Mouse (Mus musculus): ENCODE measurements around the gene Plek2.
A peak's percentile ranks its signal among the peaks of the same experiment; 100 is the strongest.

Plek2 gene

DNA sequence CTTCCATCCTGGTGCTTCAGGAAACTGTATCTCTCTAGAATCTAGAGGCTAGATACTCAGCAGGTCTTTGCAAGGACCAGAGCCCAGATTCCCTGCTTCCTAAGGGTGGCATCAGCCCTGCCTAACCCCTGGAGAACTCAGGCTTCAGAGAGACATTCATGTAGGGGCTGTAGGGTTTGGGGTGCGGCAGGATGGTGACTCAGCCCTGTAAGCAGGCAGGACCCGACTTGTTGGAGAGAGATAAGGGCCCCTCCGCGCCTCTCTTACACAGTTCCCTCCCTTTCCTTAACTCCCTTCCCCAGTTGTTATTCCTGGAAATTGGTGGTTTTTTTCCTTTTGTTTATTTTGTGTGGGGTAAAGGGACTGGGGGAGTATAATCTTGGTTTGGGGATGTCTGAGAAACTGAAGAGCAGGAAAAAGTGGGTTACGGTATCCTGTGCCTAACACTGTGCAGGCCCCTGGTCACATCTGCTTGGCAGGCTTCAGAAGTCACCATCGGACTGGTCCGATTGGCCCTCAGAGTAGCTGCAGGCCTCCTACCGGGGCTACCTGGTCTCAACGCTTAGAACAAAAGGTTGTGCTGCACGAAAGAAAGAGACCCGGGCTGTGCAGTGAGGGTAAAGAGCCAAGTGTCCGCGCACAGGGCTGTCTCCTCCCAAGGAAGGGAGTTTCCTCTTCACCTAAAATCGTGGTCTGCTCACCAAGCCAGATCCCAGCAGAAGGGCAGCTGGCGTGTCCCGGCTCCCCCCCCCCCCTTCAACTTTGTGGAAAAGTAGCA lies 4.1 kb upstream of the Plek2 start:
- DNase-seq (ENCODE audit: low spot score in 2 of 2): no peak

DNA sequence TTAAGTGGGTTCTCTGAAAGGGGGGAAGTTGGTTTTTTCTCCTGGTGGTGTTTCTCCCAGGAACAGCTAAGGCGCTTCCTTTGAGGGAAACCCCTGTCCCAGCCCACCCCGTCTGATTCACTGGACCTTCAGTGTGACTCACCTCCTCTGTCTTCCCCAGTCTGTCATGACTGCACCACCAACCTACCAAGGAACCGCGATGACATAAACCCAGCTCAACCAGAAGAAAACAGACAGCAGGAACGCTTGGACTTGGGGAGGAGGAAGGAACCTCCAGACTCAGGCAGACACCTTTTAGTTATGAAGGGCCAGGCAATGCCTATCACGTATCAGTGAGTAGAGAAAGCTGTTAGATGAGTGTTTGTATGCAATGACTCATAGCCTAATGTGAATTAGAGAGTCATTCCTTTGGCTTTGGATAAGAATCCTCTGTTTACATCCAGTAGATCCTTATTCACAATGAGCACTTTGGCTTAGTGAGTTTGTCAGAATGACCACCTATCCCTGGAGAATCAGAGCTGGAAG lies 1.4 kb upstream of the Plek2 start:
- no peak for DNase-seq (ENCODE audit: low spot score in 2 of 2)

DNA sequence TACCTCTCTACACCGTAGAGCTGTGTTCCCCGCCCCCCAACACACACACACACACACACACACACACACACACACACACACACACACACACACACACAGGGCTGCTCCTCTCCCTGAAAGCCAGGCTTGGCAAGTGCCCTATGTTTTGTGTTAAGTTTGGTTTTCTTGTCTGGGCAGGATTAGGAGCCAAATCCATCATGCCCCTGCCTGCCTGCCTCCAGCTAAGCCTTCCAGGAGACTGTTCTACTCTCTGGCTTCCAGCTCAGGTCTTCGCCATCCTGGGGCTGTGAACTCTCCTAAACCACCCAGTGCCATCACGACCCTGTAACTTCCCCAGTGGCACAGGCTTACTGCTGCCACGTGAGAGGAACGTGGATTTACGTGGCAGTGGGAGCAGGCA lies 2.3 kb downstream of the Plek2 start:
- no peak for DNase-seq (ENCODE audit: low spot score in 2 of 2)

DNA sequence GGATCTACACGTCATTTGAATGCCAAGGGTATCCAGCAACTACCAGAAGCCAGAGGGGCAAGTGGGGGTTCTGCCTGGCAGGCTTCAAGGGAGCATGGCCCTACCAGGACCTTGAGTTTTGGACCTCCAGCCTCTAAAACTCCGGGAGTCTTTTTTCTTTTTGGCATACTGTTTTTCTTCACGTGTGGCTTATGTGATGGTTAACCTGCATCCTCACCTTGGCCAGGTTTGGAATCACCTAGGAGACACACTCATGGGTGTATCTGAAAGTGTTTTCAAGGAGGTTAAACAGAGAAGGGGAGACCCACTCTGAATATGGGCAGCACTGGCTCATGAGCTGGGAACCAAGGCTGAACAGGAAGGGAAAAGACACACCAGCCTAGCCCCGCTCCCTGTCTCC lies 3.5 kb downstream of the Plek2 start:
- no peak for DNase-seq (ENCODE audit: low spot score in 2 of 2)

DNA sequence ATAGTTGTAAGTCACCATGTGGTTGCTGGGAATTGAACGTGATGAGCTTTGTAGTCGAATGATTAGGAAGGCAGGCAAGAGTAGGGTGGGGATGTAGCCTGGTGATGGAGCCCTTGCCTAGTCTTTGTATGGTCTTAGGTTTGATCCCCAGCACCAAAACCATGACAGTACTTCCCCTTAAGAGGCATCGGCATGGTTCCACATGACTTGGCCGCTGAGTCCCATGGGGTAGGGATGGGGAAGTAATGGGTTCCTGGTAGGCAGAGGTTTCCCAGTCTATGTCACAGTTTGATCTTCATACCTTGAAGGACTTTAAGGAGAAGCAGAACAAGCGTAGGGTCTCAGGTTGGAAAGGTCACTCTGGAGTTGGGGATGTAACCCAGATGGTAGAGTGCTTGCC lies 5.3 kb downstream of the Plek2 start:
- DNase-seq (ENCODE audit: low spot score in 2 of 2): no peak

DNA sequence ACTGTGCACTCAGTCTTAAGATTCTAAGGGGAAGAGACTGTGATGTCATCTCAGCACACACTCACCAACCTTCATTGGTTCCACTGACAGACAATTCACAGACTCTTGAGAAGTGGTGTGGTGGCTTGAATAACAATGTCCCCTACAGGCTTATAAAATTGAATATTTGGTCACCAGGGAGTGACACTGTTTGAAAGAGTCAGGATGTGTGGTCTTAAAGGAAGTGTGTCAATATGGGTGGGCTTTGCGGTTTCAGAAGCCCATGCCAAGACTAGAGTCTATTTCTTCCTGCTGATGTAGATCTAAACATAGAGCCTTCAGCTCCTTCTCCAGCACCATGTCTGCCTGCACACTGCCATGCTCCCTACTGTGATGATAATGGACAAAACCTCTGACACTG lies 8.9 kb downstream of the Plek2 start:
- no peak for DNase-seq (ENCODE audit: low spot score in 2 of 2)

DNA sequence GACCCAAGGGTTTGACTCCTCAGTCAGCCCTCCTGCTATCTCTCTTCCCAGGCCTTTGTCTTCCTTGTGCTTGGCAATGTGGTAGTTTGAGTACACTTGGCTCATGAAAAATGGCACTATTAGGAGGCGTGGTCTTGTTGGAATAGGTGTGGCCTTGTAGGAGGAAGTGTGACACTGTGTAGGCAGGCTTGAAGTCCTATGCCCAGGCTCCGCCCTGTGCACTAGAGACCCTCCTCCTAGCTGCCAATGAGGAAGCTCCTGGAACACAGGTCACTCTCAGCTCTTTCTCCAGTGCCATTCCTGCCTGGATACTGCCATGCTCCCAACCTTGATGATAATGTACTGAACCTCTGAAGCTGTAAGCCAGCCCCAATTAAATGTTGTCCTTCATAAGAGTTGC lies 15.6 kb downstream of the Plek2 start:
- no peak for DNase-seq (ENCODE audit: low spot score in 2 of 2)

DNA sequence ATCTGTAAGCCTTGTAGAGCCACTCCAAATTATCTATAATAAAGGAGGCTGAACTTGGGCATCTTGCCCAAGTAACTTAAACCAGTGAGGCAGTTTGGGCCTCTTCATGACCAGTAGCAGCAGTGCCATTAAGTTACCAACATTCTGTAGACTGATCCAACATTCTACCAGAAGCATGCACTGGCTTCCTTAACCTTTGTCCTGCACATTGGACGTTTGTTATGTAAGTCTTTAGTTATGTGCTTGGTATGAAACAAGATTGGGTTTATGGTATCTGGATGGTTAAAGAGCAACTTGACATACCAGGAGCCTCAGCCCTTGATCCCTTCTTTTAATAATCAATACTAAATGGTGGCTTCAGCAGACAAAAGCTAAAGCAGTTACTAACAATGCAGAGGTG lies 16.7 kb downstream of the Plek2 start:
- no peak for DNase-seq (ENCODE audit: low spot score in 2 of 2)

DNA sequence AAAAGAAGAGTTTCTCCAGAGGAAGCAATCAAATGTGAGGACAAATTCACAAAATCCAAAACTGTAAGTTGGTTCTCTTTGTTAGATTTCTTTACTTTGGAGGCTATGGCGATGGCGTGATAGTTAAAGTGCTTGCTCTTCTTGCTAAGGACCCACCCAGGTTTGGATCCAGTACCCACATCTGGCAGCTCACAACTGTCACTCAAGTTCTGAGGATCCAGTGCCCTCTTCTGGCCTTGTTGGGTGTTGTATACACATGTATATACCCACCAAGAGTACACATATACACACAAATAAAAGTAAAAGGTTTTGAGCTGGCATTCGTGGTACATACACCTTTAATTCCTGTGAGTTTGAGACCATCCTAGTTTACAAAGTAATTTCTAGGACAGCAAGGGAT lies 32.2 kb downstream of the Plek2 start:
- no peak for DNase-seq (ENCODE audit: low spot score in 2 of 2)

DNA sequence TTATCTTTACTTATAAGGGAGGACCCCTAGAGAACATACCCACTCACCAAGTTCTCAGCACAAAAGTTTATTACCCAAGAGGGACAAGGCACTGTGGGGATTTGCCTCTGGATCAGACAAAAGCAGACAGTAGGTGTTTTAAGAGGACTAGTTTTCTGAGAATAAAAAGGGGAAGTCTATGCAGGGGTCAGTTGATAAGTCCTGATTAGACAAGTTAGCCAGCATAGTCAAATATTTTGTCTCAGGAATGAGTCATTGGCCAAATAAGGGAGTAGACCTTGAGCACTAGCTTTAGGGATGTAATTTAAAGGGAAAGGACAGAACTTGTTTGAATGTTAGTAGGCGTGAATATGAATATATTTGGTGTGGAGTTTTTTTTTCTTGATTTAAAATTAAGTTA lies 38.6 kb downstream of the Plek2 start:
- no peak for DNase-seq (ENCODE audit: low spot score in 2 of 2)

DNA sequence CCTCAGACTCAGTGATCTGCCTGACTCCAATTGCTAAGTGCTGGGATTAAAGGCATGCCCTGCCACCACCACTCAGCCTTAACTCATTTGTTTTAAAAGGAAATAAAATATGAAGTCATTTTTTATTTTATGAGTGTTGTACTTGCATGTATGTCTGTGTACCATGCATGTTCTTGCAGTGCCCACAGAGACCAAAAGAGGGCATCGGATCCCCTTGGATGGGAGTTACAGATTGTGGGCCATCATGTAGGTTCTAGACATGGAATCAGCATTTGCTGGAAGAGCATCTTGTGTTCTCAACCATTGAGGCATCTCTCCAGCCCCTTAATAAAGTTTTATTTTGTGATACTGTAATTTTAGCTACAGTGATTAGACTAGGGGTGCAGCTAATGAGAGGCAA lies 41.3 kb downstream of the Plek2 start:
- no peak for DNase-seq (ENCODE audit: low spot score in 2 of 2)

DNA sequence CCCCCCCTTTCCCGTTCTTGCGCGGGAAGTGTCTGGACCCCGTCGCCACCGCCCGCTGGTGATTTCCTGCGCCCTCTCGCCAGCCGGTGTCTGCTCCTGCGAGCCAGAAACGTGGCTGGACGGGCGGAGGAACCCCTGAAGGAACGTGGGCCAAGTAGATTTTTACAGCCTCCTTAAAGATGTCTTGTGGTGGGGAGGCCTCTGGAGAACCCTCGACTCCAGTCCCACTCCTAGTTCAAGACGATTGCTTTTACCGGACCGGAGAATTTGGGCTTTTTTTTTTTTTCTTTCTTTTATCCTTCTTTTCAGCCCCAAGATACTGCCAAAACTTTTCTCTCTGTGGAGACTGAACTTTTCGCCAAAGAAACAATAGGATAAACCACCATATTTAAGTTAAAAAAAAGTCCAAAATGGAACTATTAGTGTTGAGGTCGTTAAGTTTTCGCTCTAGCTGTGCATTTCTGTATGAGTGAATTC lies 44.5 kb downstream of the Plek2 start:
- DNase-seq (ENCODE audit: low spot score in 2 of 2): no peak

DNA sequence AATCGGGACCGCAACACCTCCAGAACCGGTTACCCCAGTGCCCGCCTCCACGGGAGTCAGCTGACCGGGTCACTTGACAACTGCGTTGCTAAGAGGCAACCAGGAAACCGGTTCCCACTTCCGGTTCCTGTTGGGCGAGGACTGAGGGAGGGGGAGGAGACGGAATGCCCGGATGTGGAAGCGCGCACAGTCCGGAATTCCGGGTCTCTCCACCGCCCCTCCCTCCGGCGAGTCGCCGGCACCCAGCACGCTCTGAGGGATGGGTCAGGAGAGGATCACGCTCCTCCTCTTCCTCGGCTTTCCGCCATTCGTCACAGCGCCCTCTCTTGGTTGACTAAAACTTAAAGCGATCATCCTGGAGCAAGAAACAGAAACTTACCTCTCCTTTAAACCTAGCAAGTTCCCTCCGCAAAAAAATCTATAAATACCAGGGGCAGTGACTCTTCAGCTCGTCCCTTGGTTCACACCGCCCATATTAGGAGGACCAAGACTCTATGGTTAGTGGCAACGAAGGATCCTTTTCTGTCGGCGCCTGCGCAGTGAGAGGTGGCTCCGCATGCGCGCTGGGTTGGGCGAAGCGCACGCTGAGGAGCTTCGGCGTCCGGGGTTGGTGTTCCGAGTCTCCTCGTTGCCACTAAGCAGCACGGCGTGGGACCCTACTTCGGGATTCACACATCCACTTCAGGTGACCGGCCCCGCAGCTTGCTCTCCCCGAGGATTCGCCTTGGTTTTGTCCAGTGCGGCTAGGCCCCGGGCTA lies 45.1 kb downstream of the Plek2 start, which contains the start of the genes Atp6v1d and Eif2s1:
Gene Atp6v1d, minus strand, starts transcription at position 143 of the 758 bp plus-strand sequence.
Gene Eif2s1, plus strand, starts transcription at position 324 of the 758 bp plus-strand sequence.
- DNase-seq (ENCODE audit: low spot score in 2 of 2): peak; percentile 98 to 99

DNA sequence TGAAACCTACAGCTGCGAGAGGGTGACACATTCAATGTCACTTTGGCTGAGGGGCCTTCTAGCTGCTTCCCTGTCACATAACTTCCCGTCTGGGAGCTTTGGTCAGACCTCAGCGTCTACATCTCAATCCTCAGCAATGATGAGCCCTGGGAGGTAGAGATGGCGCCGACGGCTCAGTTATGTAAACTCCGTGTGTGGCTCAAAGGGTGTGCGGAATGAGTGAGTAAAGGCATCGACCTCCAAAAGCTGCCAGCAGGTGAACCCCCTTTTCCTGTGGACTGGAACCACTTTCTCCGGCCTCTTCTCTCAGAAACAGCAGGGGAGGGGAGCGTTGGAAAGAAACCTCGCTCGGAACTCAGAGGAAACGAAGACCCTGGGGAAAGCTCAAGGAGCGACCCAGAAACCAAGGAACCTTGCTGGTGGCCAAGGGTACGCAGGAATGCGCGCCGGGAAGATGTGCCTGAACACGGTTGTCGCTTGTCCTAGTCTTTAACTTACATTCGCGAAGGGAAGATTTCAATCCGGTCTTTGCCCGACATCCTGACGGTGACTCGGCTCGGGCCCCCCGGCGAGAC lies 45.8 kb downstream of the Plek2 start:
- no peak for DNase-seq (ENCODE audit: low spot score in 2 of 2)

DNA sequence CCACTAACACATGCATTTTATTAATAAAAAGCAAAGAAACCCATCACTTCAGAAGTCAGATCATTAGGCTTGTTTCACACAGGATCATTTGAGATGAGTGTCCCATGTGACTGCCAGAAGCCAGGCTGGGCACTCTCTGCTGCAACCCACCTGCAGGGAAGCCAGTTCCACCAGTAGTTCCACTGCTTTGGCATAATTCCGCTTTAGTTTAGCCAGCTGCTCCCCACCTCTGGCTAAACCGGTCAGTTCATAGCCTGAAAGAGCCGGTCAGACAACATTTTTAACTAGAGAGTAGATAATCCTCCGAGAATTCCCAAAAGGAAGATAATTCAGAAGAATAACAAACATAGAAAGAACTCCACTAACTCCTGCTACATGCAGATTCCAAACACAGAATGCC lies 58.5 kb downstream of the Plek2 start:
- no peak for DNase-seq (ENCODE audit: low spot score in 2 of 2)

DNA sequence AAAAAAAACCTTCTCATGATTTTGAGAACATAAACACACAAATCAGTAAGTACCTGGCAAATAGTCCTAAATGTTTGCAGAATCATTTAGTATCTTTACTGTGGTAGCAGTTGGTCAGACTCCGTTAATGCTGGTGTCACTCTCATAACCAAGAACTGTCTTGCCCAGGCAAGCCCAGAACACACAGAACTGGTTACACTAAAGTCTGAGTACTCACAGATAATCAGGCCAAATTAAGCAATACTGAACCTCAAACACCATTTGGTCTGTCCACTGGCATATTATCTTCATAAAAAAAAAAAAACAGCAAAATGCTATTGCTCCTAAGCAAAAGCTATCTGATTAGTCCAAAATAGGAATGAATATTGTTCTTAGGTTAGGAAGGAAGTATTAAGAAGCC lies 64.3 kb downstream of the Plek2 start:
- no peak for DNase-seq (ENCODE audit: low spot score in 2 of 2)

DNA sequence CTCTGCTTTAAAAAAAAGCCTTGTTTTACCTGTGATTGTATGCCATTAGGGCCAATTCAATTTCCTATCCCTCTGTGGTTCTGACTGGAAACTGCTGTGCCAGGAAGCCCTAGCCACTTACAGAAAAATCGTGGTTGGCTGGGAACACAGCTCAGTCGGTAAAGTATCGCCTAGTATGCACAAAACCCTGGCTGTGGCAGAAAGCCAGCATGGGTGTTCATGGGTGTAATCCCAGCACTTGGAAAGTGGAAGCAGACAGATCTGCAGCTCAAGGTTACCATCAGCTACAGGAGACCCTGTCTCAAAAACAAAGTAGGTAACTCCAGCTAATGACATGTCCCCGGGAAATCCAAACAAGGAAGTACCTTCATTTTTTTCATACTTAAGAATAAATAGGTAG lies 66.9 kb downstream of the Plek2 start:
- DNase-seq (ENCODE audit: low spot score in 2 of 2): no peak
